Mouse (Mus musculus): ENCODE measurements around the gene Pus1. TPM values are rescaled to one million over a fixed set of nuclear protein-coding genes. Genes with fewer than 3 reads are reported as not detected.

The Pus1 gene
- polyA plus RNA-seq, 1 experiment: 37.1 TPM

DNA sequence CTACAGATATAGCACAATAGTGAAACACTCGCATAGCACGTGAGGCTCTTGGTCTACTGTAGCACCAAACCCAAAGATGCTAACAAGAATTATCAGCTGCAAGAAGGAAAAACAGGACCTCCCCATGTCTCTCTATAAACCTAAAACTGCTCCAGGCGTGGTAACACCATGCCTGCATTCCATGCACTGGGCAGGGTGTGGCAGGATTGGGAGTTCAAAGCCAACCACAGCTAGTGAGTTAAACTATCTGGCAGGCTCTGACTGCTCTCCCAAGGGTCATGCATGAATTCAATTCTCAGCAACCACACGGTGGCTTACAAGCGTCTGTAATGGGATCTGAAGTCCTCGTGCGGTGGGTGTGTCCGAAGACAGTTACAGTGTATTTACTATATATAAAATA lies 2.7 kb upstream of the Pus1 start:
- Histone ChIP-seq H3K4me3 (no peak overlapping the region), H3K27me3 (ENCODE audit: control insufficient read depth, insufficient read depth, insufficient read length) (no peaks in the 10 kb centered on the region), H3ac (ENCODE audit: control insufficient read depth, insufficient read length) (no peak overlapping the region), H3K36me3 (ENCODE audit: control insufficient read depth, insufficient read depth) (peaks cover 4% of the 10 kb centered on the region), H3K79me2 (ENCODE audit: control insufficient read depth, insufficient read depth) (peaks cover 19% of the 10 kb centered on the region), H3K4me2 (ENCODE audit: low read depth) (no peak overlapping the region)
- no peak for TF ChIP-seq POLR2A (IDR thresholded peaks at IDR 0.05; ENCODE audit: insufficient read length, low read depth)
- no peak for TF ChIP-seq SRF (IDR thresholded peaks at IDR 0.05; ENCODE audit: control insufficient read depth, insufficient read length, low read depth)
- TF ChIP-seq CEBPB (IDR thresholded peaks at IDR 0.05; ENCODE audit: insufficient read depth, poor library complexity, severe bottlenecking): no peak
- TF ChIP-seq MYOG (IDR thresholded peaks at IDR 0.05; ENCODE audit: control insufficient read depth in 1 of 3, insufficient read depth in 1 of 3, insufficient read length in 2 of 3, low read depth in 2 of 3): no peak
- TF ChIP-seq TCF3 (IDR thresholded peaks at IDR 0.05; ENCODE audit: insufficient read length, low read depth): no peak
- peak; percentile 51 for TF ChIP-seq POLR2AphosphoS2 (IDR thresholded peaks at IDR 0.05; ENCODE audit: insufficient read length, low read depth)
- TF ChIP-seq TCF12 (IDR thresholded peaks at IDR 0.05; ENCODE audit: insufficient read depth, poor library complexity, severe bottlenecking): no peak

- no peak for TF ChIP-seq TCF12 (IDR thresholded peaks at IDR 0.05; ENCODE audit: insufficient read depth, poor library complexity, severe bottlenecking)
- no peak for TF ChIP-seq MYOG (IDR thresholded peaks at IDR 0.05; ENCODE audit: control insufficient read depth in 1 of 3, insufficient read depth in 1 of 3, insufficient read length in 2 of 3, low read depth in 2 of 3)
- no peak for TF ChIP-seq CEBPB (IDR thresholded peaks at IDR 0.05; ENCODE audit: insufficient read depth, poor library complexity, severe bottlenecking)
- TF ChIP-seq POLR2A (IDR thresholded peaks at IDR 0.05; ENCODE audit: insufficient read length, low read depth): no peak
- no peak for TF ChIP-seq POLR2AphosphoS2 (IDR thresholded peaks at IDR 0.05; ENCODE audit: insufficient read length, low read depth)
- TF ChIP-seq SRF (IDR thresholded peaks at IDR 0.05; ENCODE audit: control insufficient read depth, insufficient read length, low read depth): no peak
- no peak for TF ChIP-seq REST (IDR thresholded peaks at IDR 0.05; ENCODE audit: insufficient read depth, insufficient read length)
- TF ChIP-seq MAX (IDR thresholded peaks at IDR 0.05; ENCODE audit: low read depth): no peak
- TF ChIP-seq E2F4 (IDR thresholded peaks at IDR 0.05; ENCODE audit: insufficient read depth): no peak
- TF ChIP-seq TCF3 (IDR thresholded peaks at IDR 0.05; ENCODE audit: insufficient read length, low read depth): no peak
- TF ChIP-seq USF1 (IDR thresholded peaks at IDR 0.05; ENCODE audit: low read depth): no peak
- TF ChIP-seq MYOD1 (IDR thresholded peaks at IDR 0.05; ENCODE audit: control insufficient read depth in 1 of 3, insufficient read length in 2 of 3, low read depth in 2 of 3): no peak
- Histone ChIP-seq H3K4me3 (peak overlapping the region; percentile 68), H3K79me2 (ENCODE audit: control insufficient read depth, insufficient read depth) (peaks cover 23% of the 10 kb centered on the region), H3K27me3 (ENCODE audit: control insufficient read depth, insufficient read depth, insufficient read length) (no peaks in the 10 kb centered on the region), H3K4me2 (ENCODE audit: low read depth) (no peak overlapping the region), H3K36me3 (ENCODE audit: control insufficient read depth, insufficient read depth) (peaks cover 4% of the 10 kb centered on the region), H3ac (ENCODE audit: control insufficient read depth, insufficient read length) (no peak overlapping the region)
Observed at GRCm38 (mm10) chr5:110781529-110782238, 1.2 kb upstream of the Pus1 start.

- no peaks in the 10 kb centered on the region for H3K27me3 ChIP-seq (ENCODE audit: control insufficient read depth, insufficient read depth, insufficient read length)
- peak overlapping the region; percentile 68 for H3K4me3 ChIP-seq
- peaks cover 23% of the 10 kb centered on the region for H3K79me2 ChIP-seq (ENCODE audit: control insufficient read depth, insufficient read depth)
Observed at GRCm38 (mm10) chr5:110780761-110781528, 486 bp upstream of the Pus1 start.

GRCm38 (mm10) chr5:110779276-110779997 lies 1.0 kb downstream of the Pus1 start:
- H3K4me2 ChIP-seq (ENCODE audit: low read depth): peak overlapping the region; percentile 84
- peaks cover 7% of the 10 kb centered on the region for H3K36me3 ChIP-seq (ENCODE audit: control insufficient read depth, insufficient read depth)
- peaks cover 23% of the 10 kb centered on the region for H3K79me2 ChIP-seq (ENCODE audit: control insufficient read depth, insufficient read depth)
- TF ChIP-seq POLR2AphosphoS2 (IDR thresholded peaks at IDR 0.05; ENCODE audit: insufficient read length, low read depth): no peak
- no peak for TF ChIP-seq TCF3 (IDR thresholded peaks at IDR 0.05; ENCODE audit: insufficient read length, low read depth)
- TF ChIP-seq E2F4 (IDR thresholded peaks at IDR 0.05; ENCODE audit: insufficient read depth): no peak
- no peak for TF ChIP-seq TCF12 (IDR thresholded peaks at IDR 0.05; ENCODE audit: insufficient read depth, poor library complexity, severe bottlenecking)
- no peak for TF ChIP-seq SRF (IDR thresholded peaks at IDR 0.05; ENCODE audit: control insufficient read depth, insufficient read length, low read depth)
- TF ChIP-seq POLR2A (IDR thresholded peaks at IDR 0.05; ENCODE audit: insufficient read length, low read depth): no peak
- TF ChIP-seq MYOD1 (IDR thresholded peaks at IDR 0.05; ENCODE audit: control insufficient read depth in 1 of 3, insufficient read length in 2 of 3, low read depth in 2 of 3): no peak
- TF ChIP-seq CEBPB (IDR thresholded peaks at IDR 0.05; ENCODE audit: insufficient read depth, poor library complexity, severe bottlenecking): no peak
- TF ChIP-seq MYOG (IDR thresholded peaks at IDR 0.05; ENCODE audit: control insufficient read depth in 1 of 3, insufficient read depth in 1 of 3, insufficient read length in 2 of 3, low read depth in 2 of 3): no peak
- no peak for TF ChIP-seq MAX (IDR thresholded peaks at IDR 0.05; ENCODE audit: low read depth)
- no peak for TF ChIP-seq REST (IDR thresholded peaks at IDR 0.05; ENCODE audit: insufficient read depth, insufficient read length)
- no peak for TF ChIP-seq USF1 (IDR thresholded peaks at IDR 0.05; ENCODE audit: low read depth)
- H3K27me3 ChIP-seq (ENCODE audit: control insufficient read depth, insufficient read depth, insufficient read length): no peaks in the 10 kb centered on the region
- H3ac ChIP-seq (ENCODE audit: control insufficient read depth, insufficient read length): peak overlapping the region; percentile 57
- H3K4me3 ChIP-seq: peak overlapping the region; percentile 68

More at GRCm38 (mm10) chr5:110780761-110781528, 486 bp upstream of the Pus1 start:
- Histone ChIP-seq H3ac (ENCODE audit: control insufficient read depth, insufficient read length) (peak overlapping the region; percentile 57), H3K36me3 (ENCODE audit: control insufficient read depth, insufficient read depth) (peaks cover 6% of the 10 kb centered on the region), H3K4me2 (ENCODE audit: low read depth) (peak overlapping the region; percentile 92)
- TF ChIP-seq POLR2A (IDR thresholded peaks at IDR 0.05; ENCODE audit: insufficient read length, low read depth): no peak
- TF ChIP-seq POLR2AphosphoS2 (IDR thresholded peaks at IDR 0.05; ENCODE audit: insufficient read length, low read depth): no peak
- no peak for TF ChIP-seq USF1 (IDR thresholded peaks at IDR 0.05; ENCODE audit: low read depth)
- TF ChIP-seq CEBPB (IDR thresholded peaks at IDR 0.05; ENCODE audit: insufficient read depth, poor library complexity, severe bottlenecking): no peak
- TF ChIP-seq MAX (IDR thresholded peaks at IDR 0.05; ENCODE audit: low read depth): no peak
- no peak for TF ChIP-seq REST (IDR thresholded peaks at IDR 0.05; ENCODE audit: insufficient read depth, insufficient read length)
- no peak for TF ChIP-seq MYOD1 (IDR thresholded peaks at IDR 0.05; ENCODE audit: control insufficient read depth in 1 of 3, insufficient read length in 2 of 3, low read depth in 2 of 3)
- no peak for TF ChIP-seq MYOG (IDR thresholded peaks at IDR 0.05; ENCODE audit: control insufficient read depth in 1 of 3, insufficient read depth in 1 of 3, insufficient read length in 2 of 3, low read depth in 2 of 3)
- no peak for TF ChIP-seq SRF (IDR thresholded peaks at IDR 0.05; ENCODE audit: control insufficient read depth, insufficient read length, low read depth)
- TF ChIP-seq TCF12 (IDR thresholded peaks at IDR 0.05; ENCODE audit: insufficient read depth, poor library complexity, severe bottlenecking): no peak
- no peak for TF ChIP-seq TCF3 (IDR thresholded peaks at IDR 0.05; ENCODE audit: insufficient read length, low read depth)
- TF ChIP-seq E2F4 (IDR thresholded peaks at IDR 0.05; ENCODE audit: insufficient read depth): no peak

Data from myocyte (in vitro differentiated cells).